Mouse (Mus musculus): ENCODE results near the gene Sema4b.

Sema4b gene

DNA sequence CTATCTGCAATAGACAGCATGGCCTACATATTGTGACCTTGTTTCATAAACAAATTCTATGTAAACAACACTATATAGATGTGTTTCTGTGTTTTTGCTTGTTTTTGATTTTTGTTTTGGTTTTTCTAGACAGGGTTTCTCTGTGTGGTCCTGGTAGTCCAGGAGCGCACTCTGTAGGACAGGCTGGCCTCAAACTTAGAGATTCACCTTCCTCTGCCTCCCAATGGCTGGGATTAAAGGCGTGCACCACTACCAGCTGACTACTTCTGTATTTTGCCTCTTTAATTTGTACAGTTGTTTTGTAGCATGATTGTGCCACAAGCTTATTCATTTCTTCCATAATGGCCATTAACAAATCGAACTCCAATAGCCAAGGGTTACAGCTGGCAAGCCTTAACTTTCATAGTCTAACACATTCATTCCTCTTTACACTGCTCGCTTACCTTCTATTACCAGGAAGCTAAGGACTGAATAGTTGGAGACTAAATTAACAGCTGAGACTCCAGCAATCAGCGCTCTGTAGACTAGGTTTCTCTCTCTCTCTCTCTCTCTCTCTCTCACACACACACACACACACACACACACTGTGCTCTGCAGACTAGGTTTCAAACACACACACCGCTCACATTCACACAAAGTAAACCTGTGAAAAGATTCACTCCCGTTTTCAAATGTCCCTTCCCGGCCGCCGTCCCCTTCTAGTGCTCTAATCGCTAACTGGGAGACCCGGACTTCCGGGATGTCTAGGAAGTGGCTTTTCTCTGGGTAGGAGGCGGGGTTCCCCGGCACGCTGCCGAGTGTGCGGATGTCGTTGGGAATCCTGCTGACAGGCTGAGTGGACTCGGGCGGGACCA, 82.5 kb downstream of the Sema4b start, which contains the start of gene Vps33b:
TSS of gene Vps33b (plus strand) at position 753 of the 854 bp plus-strand sequence.
- DNase-seq (ENCODE audit: low read depth), result peak; percentile 96

DNA sequence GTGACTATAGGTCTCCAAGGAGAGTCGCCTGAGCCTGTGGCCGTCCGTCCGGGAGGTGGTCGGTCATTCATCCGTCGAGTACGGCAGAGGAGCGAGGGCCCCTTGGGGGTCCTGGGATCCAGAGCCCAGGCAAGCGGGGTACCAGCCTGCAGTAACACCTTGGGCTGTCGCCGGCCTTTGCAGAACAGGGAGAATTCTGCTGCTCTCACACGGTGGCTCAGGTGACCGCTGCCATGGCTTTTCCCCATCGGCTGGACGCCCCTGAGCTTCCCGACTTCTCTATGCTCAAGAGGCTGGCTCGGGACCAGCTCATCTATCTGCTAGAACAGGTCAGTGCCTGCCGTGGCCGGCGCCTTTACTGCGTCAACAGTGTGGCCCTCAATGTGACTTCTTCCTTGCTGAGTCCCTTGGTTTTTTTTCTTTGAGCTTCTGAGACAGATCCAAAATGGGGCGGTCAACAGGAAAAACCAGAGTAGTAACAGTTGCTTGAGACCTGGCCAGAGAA, 83.2 kb downstream of the Sema4b start:
- DNase-seq (ENCODE audit: low read depth), result peak; percentile 58

DNA sequence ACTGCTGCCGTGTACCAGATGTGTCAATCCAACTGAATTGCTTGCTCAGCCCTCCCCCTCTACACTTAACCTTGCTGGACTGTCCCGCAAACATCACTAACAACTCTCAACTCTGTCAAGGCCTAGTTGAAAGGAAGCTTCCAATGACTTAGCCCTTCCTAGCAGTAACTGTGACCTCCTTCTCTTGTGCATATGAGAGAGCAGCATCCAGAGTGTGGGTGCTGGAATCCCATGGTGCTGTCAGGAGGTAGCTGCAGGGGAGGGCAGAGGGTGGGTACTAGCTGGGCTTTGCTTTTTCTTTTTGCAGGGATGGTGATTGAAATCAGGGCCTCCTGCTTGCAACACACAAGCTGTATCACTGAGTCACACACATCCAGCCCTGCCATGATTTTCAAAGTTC, 86.8 kb downstream of the Sema4b start:
- no peak for DNase-seq (ENCODE audit: low read depth)
